Mouse (Mus musculus) intestine, postnatal 0 days (tissue): ENCODE results near the gene Mael. TPM values are rescaled to one million over a fixed set of nuclear protein-coding genes. Genes with fewer than 3 reads are reported as not detected.

ENCODE experiments used
- ATAC-seq: fragments of 200-750 bp; cut with Nextera tagmentation; 2 replicates; pipeline ENCODE4 v1.8.0; 2017; ENCODE audit warnings: mild to moderate bottlenecking, moderate TSS enrichment, moderate library complexity
- H3K27ac ChIP-seq: fragments of 300-500 bp; sonication (generic); 2 replicates; pipeline ENCODE4 v1.5.1; 2014; ENCODE audit warnings: mild to moderate bottlenecking, low read depth, low read length, moderate library complexity
- H3K27me3 ChIP-seq: fragments of 300-500 bp; sonication (generic); replicated peaks from 2 replicates; pipeline ENCODE4 v1.6.1; 2014; ENCODE audit warnings: low read length, mixed read lengths; ENCODE audit not compliant: control insufficient read depth, insufficient read depth
- H3K36me3 ChIP-seq: fragments of 300-500 bp; sonication (generic); 2 replicates; pipeline ENCODE4 v1.6.1; 2014; ENCODE audit warnings: mild to moderate bottlenecking, moderate library complexity; ENCODE audit not compliant: control insufficient read depth, insufficient read depth
- H3K4me1 ChIP-seq: fragments of 300-500 bp; sonication (generic); replicated peaks from 2 replicates; pipeline ENCODE4 v1.6.1; 2014; ENCODE audit warnings: antibody characterized with exemption, low read length, mixed read lengths; ENCODE audit not compliant: control insufficient read depth, insufficient read depth
- H3K4me2 ChIP-seq: fragments of 300-500 bp; sonication (generic); replicated peaks from 2 replicates; pipeline ENCODE4 v1.6.1; 2014; ENCODE audit warnings: low read depth, mild to moderate bottlenecking, moderate library complexity
- H3K4me3 ChIP-seq: fragments of 300-500 bp; sonication (generic); 2 replicates; pipeline ENCODE4 v1.5.1; 2014; ENCODE audit warnings: low read depth, low read length
- H3K9ac ChIP-seq: fragments of 300-500 bp; sonication (generic); 2 replicates; pipeline ENCODE4 v1.6.1; 2014; ENCODE audit warnings: mild to moderate bottlenecking, low read depth, low read length
- H3K9me3 ChIP-seq: fragments of 300-500 bp; sonication (generic); 2 replicates; pipeline ENCODE4 v1.6.1; 2016; ENCODE audit warnings: mixed run types; ENCODE audit not compliant: control insufficient read depth
- CTCF ChIP-seq: sonication (generic); IDR thresholded peaks from 2 replicates; pipeline ENCODE4 v1.5.1; 2016; ENCODE audit warnings: low read depth, mild to moderate bottlenecking, control low read depth, antibody characterized with exemption, moderate library complexity
- WGBS: fragments of 180-500 bp; shearing (Covaris S2); extraction: QIAGEN DNeasy Blood & Tissue Kit; methylation state at CpG from one replicate; pipeline ENCODE4 v1.1.7; 2014; 5-methylcytosine and 5-hydroxymethylcytosine counted together
- polyA plus RNA-seq: library from polyadenylated mRNA; unstranded; fragments of >200 nt; fragmentation: Nextera tagmentation; extraction: Ambion mirVana; gene quantifications from 2 replicates; pipeline ENCODE4 v1.2.1, GENCODE M21; 2015

Mael gene
- polyA plus RNA-seq, 1 experiment from 2014 or later = not detected

GRCm38 (mm10) chr1:166154162-166155112 is 84.1 kb downstream of the Mael start:
- H3K27me3 ChIP-seq = no peaks in the 10 kb centered on the region
- TF ChIP-seq CTCF = peak; percentile 95
- ATAC-seq = peak; percentile 55
- 14% methylated on average over 29 of the region's 29 CpGs for WGBS
- peaks cover 5% of the 10 kb centered on the region; the same call in 1 of the 2 replicates for H3K4me1 ChIP-seq
- H3K4me3 ChIP-seq = peak overlapping the region; percentile 11; the same call in 1 of the 2 replicates
- peaks cover 14% of the 10 kb centered on the region; the same call in 1 of the 2 replicates for H3K36me3 ChIP-seq
- no peak overlapping the region for H3K27ac ChIP-seq
- no peaks in the 10 kb centered on the region for H3K9me3 ChIP-seq
- peak overlapping the region; percentile 43; the same call in 1 of the 2 replicates for H3K4me2 ChIP-seq
- H3K9ac ChIP-seq = no peak overlapping the region

- Histone ChIP-seq H3K4me2 (no peak overlapping the region; the same call in 1 of the 2 replicates), H3K4me3 (no peak overlapping the region), H3K9ac (no peak overlapping the region), H3K9me3 (no peaks in the 10 kb centered on the region), H3K36me3 (peaks cover 9% of the 10 kb centered on the region; the same call in 1 of the 2 replicates), H3K4me1 (peaks cover 5% of the 10 kb centered on the region; the same call in 1 of the 2 replicates), H3K27ac (no peak overlapping the region), H3K27me3 (no peaks in the 10 kb centered on the region)
- peak; percentile 52 for ATAC-seq
- TF ChIP-seq CTCF = peak; percentile 97
- WGBS = 12% methylated on average over 18 of the region's 18 CpGs
These were observed 85.0 kb downstream of the Mael start for GRCm38 (mm10) chr1:166153351-166154120.

GRCm38 (mm10) chr1:166152034-166152433 is 86.5 kb downstream of the Mael start:
- ATAC-seq = no peak
- WGBS = 95% methylated on average over 10 of the region's 10 CpGs
- TF ChIP-seq CTCF = no peak
- Histone ChIP-seq H3K36me3 (peaks cover 8% of the 10 kb centered on the region; the same call in 1 of the 2 replicates), H3K9me3 (no peaks in the 10 kb centered on the region), H3K27me3 (no peaks in the 10 kb centered on the region), H3K27ac (no peak overlapping the region), H3K4me1 (peaks cover 5% of the 10 kb centered on the region; the same call in 1 of the 2 replicates), H3K4me2 (no peak overlapping the region), H3K4me3 (no peak overlapping the region), H3K9ac (no peak overlapping the region)

GRCm38 (mm10) chr1:166151341-166151740 is 87.2 kb downstream of the Mael start:
- Histone ChIP-seq H3K27me3 (no peaks in the 10 kb centered on the region), H3K4me1 (peaks cover 5% of the 10 kb centered on the region; the same call in 1 of the 2 replicates), H3K27ac (no peak overlapping the region), H3K4me2 (no peak overlapping the region), H3K4me3 (no peak overlapping the region), H3K9me3 (no peaks in the 10 kb centered on the region), H3K9ac (no peak overlapping the region), H3K36me3 (peaks cover 8% of the 10 kb centered on the region; the same call in 1 of the 2 replicates)
- no peak for ATAC-seq
- peak; percentile 47 for TF ChIP-seq CTCF
- 66% methylated on average over 11 of the region's 11 CpGs for WGBS

Other genes with a start within 250 kb of the Mael start
- 6.1 and 6.9 TPM in 2 replicates for gene Pou2f1, start 236.1 kb downstream of the Mael start, polyA plus RNA-seq
- 0.61 and 0.99 TPM in 2 replicates for gene Dusp27, start 110.8 kb downstream of the Mael start, polyA plus RNA-seq
- gene Gpa33, start 108.5 kb downstream of the Mael start, polyA plus RNA-seq = 136 and 161 TPM in 2 replicates
- 0.43 and 0.60 TPM in 2 replicates for gene Ildr2, start 15.4 kb upstream of the Mael start, polyA plus RNA-seq
- gene Tada1, start 140.3 kb upstream of the Mael start, polyA plus RNA-seq = 18.1 and 19.4 TPM in 2 replicates
- 2.7 and 3.3 TPM in 2 replicates for gene Pogk, start 171.1 kb upstream of the Mael start, polyA plus RNA-seq